Mouse (Mus musculus) skeletal muscle tissue, adult 2 months (tissue): ENCODE measurements around the gene Mcl1.
"Not testable (repeated sequence)": the region's sequence is repeated elsewhere in the genome, so short reads cannot be mapped to it uniquely, and the experiment has no call there.

ENCODE experiments used
- DNase-seq: peaks from one replicate; pipeline ENCODE4 v3.0.0-alpha.2; 2012; ENCODE audit warnings: low read depth, low spot score

Mcl1 gene

GRCm38 (mm10) chr3:95650276-95651032, 8.1 kb upstream of the Mcl1 start:
- DNase-seq: peak; percentile 93

- no peak for DNase-seq
These were observed 7.6 kb upstream of the Mcl1 start for GRCm38 (mm10) chr3:95651033-95651373.

GRCm38 (mm10) chr3:95651391-95652203, 7.0 kb upstream of the Mcl1 start:
- DNase-seq: no peak

- no peak for DNase-seq
These were observed 6.3 kb upstream of the Mcl1 start for GRCm38 (mm10) chr3:95652204-95652811.

- DNase-seq: no peak
These were observed 5.7 kb upstream of the Mcl1 start for GRCm38 (mm10) chr3:95652871-95653270.

- DNase-seq: no peak
These were observed 5.0 kb upstream of the Mcl1 start for GRCm38 (mm10) chr3:95653473-95654034.

GRCm38 (mm10) chr3:95654371-95654770, 4.2 kb upstream of the Mcl1 start:
- DNase-seq: not testable (repeated sequence)

GRCm38 (mm10) chr3:95655437-95655836, 3.2 kb upstream of the Mcl1 start:
- no peak for DNase-seq

- no peak for DNase-seq
These were observed 1.5 kb upstream of the Mcl1 start for GRCm38 (mm10) chr3:95657108-95657507.

- DNase-seq: no peak
These were observed 877 bp upstream of the Mcl1 start for GRCm38 (mm10) chr3:95657711-95658110.

GRCm38 (mm10) chr3:95658868-95659712, 502 bp downstream of the Mcl1 start:
- DNase-seq: peak; percentile 80

GRCm38 (mm10) chr3:95659948-95660347, 1.4 kb downstream of the Mcl1 start:
- DNase-seq: no peak

- no peak for DNase-seq
These were observed 2.3 kb downstream of the Mcl1 start for GRCm38 (mm10) chr3:95660788-95661478.

GRCm38 (mm10) chr3:95661945-95662715, 3.5 kb downstream of the Mcl1 start:
- DNase-seq: no peak

GRCm38 (mm10) chr3:95662724-95663449, 4.3 kb downstream of the Mcl1 start:
- DNase-seq: no peak

GRCm38 (mm10) chr3:95663486-95663885, 4.9 kb downstream of the Mcl1 start:
- DNase-seq: no peak

GRCm38 (mm10) chr3:95663969-95664608, 5.5 kb downstream of the Mcl1 start:
- no peak for DNase-seq

- no peak for DNase-seq
These were observed 6.4 kb downstream of the Mcl1 start for GRCm38 (mm10) chr3:95664940-95665352.
